Mouse (Mus musculus): ENCODE results near the gene Tspan5. TPM values are rescaled to one million over a fixed set of nuclear protein-coding genes. Genes with fewer than 3 reads are reported as not detected.

The Tspan5 gene
- total and polyA plus RNA-seq, 2 experiments from 2014 or later: 7.7 to 25.4 TPM

DNA sequence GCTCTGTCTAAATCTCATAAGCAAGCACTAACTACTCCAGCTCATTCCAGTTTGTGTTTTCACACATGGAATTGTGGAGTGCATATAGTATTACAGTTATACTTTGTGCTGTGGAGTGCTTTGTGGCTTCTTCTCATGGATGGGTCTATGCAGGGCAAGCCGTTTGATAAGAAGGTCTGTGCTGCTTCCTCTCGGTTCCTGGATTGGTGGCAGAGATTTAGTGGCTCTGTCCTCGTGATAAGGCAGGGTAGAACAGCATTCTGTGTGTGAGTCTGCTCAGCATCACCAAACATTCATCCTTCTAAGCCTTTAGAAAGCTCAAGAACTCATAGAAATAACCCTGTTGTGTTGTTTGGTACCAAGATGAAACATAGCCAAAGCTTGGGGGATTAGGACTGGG lies 54.6 kb downstream of the Tspan5 start:
- 18% methylated on average over 3 of the region's 3 CpGs for WGBS
- no peaks in the 10 kb centered on the region for H3K27me3 ChIP-seq (ENCODE audit: control insufficient read depth, insufficient read depth, low read length)
- no peaks in the 10 kb centered on the region for H3K36me3 ChIP-seq (replicated peaks; ENCODE audit: control insufficient read depth, insufficient read depth, low read length)
- H3K27ac ChIP-seq (ENCODE audit: low read depth): no peak overlapping the region
- no peak overlapping the region for H3K4me2 ChIP-seq (ENCODE audit: low read depth, low read length)
- H3K9me3 ChIP-seq (replicated peaks; ENCODE audit: control insufficient read depth, low read length): no peaks in the 10 kb centered on the region
- H3K9ac ChIP-seq (replicated peaks; ENCODE audit: low read depth, low read length): no peak overlapping the region
- H3K4me3 ChIP-seq (ENCODE audit: low read depth, low read length): no peak overlapping the region
- H3K4me1 ChIP-seq (ENCODE audit: control insufficient read depth, insufficient read depth): no peaks in the 10 kb centered on the region
- no peak for TF ChIP-seq CTCF (IDR thresholded peaks at IDR 0.05; ENCODE audit: low read depth)
- TF ChIP-seq EP300 (IDR thresholded peaks at IDR 0.05; ENCODE audit: low read depth): no peak
- no peak for DNase-seq (ENCODE audit: low spot score)
- no peak for ATAC-seq (ENCODE audit: insufficient read depth, low read depth)

DNA sequence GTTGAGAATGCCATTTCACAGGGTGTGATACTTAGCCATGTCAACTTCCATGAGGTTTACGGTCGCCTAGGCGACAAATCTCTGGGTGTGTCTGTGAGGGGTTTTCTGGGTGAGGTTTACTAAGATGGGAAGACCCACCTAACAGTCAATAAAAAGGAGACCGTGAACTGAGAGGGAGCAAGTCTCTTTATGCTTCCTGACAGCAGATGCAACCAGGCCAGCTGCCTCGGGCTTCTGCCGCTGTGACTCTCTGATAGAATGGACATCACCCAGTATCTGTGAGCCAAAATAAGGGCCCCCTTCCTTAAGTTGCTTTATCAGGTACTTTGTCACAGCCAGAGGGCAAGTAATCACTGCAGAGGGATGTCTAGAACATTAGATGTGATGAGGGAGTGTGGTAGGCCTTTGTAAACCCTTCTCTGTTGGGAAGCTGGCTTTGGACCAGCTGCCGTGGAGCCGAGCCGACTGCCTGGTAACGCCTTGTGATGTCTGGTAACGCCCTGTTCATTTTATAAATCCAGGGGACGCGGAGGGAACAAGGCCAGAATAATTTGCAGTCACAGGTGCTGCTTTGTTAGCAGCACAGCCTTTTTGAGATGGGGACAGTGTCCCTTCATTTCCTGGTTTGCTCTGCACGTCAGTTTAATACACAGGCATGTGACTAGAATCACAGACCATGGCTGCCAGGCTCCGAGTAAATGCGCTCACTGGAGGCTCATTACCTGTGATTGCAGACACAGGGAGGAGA lies 58.8 kb downstream of the Tspan5 start:
- Histone ChIP-seq H3K9ac (replicated peaks; ENCODE audit: low read depth, low read length) (no peak overlapping the region), H3K4me1 (ENCODE audit: control insufficient read depth, insufficient read depth) (no peaks in the 10 kb centered on the region), H3K4me3 (ENCODE audit: low read depth, low read length) (no peak overlapping the region), H3K36me3 (replicated peaks; ENCODE audit: control insufficient read depth, insufficient read depth, low read length) (no peaks in the 10 kb centered on the region), H3K27ac (ENCODE audit: low read depth) (no peak overlapping the region), H3K27me3 (ENCODE audit: control insufficient read depth, insufficient read depth, low read length) (no peaks in the 10 kb centered on the region), H3K9me3 (replicated peaks; ENCODE audit: control insufficient read depth, low read length) (no peaks in the 10 kb centered on the region), H3K4me2 (ENCODE audit: low read depth, low read length) (no peak overlapping the region)
- 72% methylated on average over 16 of the region's 16 CpGs for WGBS
- no peak for ATAC-seq (ENCODE audit: insufficient read depth, low read depth)
- TF ChIP-seq CTCF (IDR thresholded peaks at IDR 0.05; ENCODE audit: low read depth) (no peak), EP300 (IDR thresholded peaks at IDR 0.05; ENCODE audit: low read depth) (no peak)
- no peak for DNase-seq (ENCODE audit: low spot score)

DNA sequence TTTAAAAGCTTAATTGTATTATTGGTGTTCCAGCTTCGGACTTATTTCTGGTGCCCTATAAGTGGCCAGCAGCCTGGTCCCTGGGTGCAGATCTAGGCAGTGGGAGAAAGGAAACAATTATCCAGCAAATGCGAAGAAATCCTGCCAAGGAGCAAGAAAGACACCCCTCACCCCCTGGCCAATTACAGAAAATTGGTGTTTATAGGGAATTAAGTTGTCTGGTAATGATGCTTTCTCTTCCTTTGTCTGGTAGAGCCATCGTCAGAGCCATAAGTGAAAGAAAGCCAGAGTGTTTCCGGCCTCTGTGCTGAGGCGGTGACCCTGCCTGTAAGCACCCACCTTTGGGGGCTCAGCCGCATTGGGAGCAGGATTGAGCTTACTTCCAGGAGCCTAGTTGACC lies 59.7 kb downstream of the Tspan5 start:
- ATAC-seq (ENCODE audit: insufficient read depth, low read depth) (no peak), DNase-seq (ENCODE audit: low spot score) (no peak)
- no peaks in the 10 kb centered on the region for H3K36me3 ChIP-seq (replicated peaks; ENCODE audit: control insufficient read depth, insufficient read depth, low read length)
- H3K9ac ChIP-seq (replicated peaks; ENCODE audit: low read depth, low read length): no peak overlapping the region
- no peaks in the 10 kb centered on the region for H3K9me3 ChIP-seq (replicated peaks; ENCODE audit: control insufficient read depth, low read length)
- no peak overlapping the region for H3K27ac ChIP-seq (ENCODE audit: low read depth)
- H3K27me3 ChIP-seq (ENCODE audit: control insufficient read depth, insufficient read depth, low read length): no peaks in the 10 kb centered on the region
- WGBS: 87% methylated on average over 6 of the region's 6 CpGs
- no peaks in the 10 kb centered on the region for H3K4me1 ChIP-seq (ENCODE audit: control insufficient read depth, insufficient read depth)
- no peak overlapping the region for H3K4me2 ChIP-seq (ENCODE audit: low read depth, low read length)
- no peak overlapping the region for H3K4me3 ChIP-seq (ENCODE audit: low read depth, low read length)
- no peak for TF ChIP-seq CTCF (IDR thresholded peaks at IDR 0.05; ENCODE audit: low read depth)
- TF ChIP-seq EP300 (IDR thresholded peaks at IDR 0.05; ENCODE audit: low read depth): no peak

- no peak overlapping the region for H3K4me2 ChIP-seq (ENCODE audit: low read depth, low read length)
- no peak overlapping the region for H3K27ac ChIP-seq (ENCODE audit: low read depth)
- no peak overlapping the region for H3K9ac ChIP-seq (replicated peaks; ENCODE audit: low read depth, low read length)
- no peaks in the 10 kb centered on the region for H3K27me3 ChIP-seq (ENCODE audit: control insufficient read depth, insufficient read depth, low read length)
- ATAC-seq (ENCODE audit: insufficient read depth, low read depth) (no peak), DNase-seq (ENCODE audit: low spot score) (no peak)
- H3K36me3 ChIP-seq (replicated peaks; ENCODE audit: control insufficient read depth, insufficient read depth, low read length): no peaks in the 10 kb centered on the region
- TF ChIP-seq CTCF (IDR thresholded peaks at IDR 0.05; ENCODE audit: low read depth): no peak
- TF ChIP-seq EP300 (IDR thresholded peaks at IDR 0.05; ENCODE audit: low read depth): no peak
- no peaks in the 10 kb centered on the region for H3K9me3 ChIP-seq (replicated peaks; ENCODE audit: control insufficient read depth, low read length)
- WGBS: 78% methylated on average over 21 of the region's 21 CpGs
- H3K4me1 ChIP-seq (ENCODE audit: control insufficient read depth, insufficient read depth): peaks cover 7% of the 10 kb centered on the region; the same call in 1 of the 2 replicates
- no peak overlapping the region for H3K4me3 ChIP-seq (ENCODE audit: low read depth, low read length)
Measured at GRCm38 (mm10) chr3:138802722-138803443, 60.9 kb downstream of the Tspan5 start.

DNA sequence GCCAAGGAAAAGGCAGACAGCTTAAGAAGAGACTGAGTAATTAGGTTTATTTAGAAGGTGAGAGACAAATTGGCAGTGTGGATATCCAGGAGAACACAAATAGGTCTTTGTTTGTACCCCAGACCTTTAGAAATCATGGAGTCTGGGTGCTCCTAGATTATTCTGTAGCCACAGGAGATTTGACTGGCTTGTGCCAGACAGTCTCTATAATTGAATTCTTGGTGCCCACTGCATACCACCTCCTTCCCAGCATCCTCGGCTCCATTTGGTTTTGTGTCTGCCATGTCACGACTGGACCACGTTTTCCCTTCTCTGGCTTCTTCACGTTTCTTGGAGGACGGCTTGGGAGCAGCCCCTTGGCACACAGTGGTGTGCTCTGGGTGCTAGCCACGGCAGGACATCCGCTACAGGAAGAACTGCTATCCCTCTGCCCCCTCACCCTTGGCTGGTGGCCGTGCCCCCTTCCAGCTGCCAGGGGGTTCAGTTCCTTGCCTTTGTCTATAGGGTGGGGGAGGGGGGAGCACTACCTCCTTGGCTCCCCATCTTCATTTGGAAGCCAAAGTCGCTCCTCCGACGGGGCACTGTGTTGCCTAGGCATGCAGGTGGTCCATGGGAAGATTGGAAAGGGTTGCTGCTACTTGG lies 61.6 kb downstream of the Tspan5 start:
- H3K27me3 ChIP-seq (ENCODE audit: control insufficient read depth, insufficient read depth, low read length): no peaks in the 10 kb centered on the region
- no peak overlapping the region for H3K4me3 ChIP-seq (ENCODE audit: low read depth, low read length)
- H3K27ac ChIP-seq (ENCODE audit: low read depth): no peak overlapping the region
- TF ChIP-seq CTCF (IDR thresholded peaks at IDR 0.05; ENCODE audit: low read depth): no peak
- no peaks in the 10 kb centered on the region for H3K9me3 ChIP-seq (replicated peaks; ENCODE audit: control insufficient read depth, low read length)
- 79% methylated on average over 11 of the region's 11 CpGs for WGBS
- DNase-seq (ENCODE audit: low spot score) (no peak), ATAC-seq (ENCODE audit: insufficient read depth, low read depth) (no peak)
- H3K9ac ChIP-seq (replicated peaks; ENCODE audit: low read depth, low read length): no peak overlapping the region
- H3K4me1 ChIP-seq (ENCODE audit: control insufficient read depth, insufficient read depth): peaks cover 8% of the 10 kb centered on the region; the same call in 1 of the 2 replicates
- H3K36me3 ChIP-seq (replicated peaks; ENCODE audit: control insufficient read depth, insufficient read depth, low read length): no peaks in the 10 kb centered on the region
- no peak overlapping the region for H3K4me2 ChIP-seq (ENCODE audit: low read depth, low read length)
